Mouse (Mus musculus) forebrain, embryonic 10.5 days (tissue): ENCODE results near the gene Nme3. TPM values are rescaled to one million over a fixed set of nuclear protein-coding genes. Genes with fewer than 3 reads are reported as not detected.

Experiments
- DNase-seq: peaks from one replicate; pipeline ENCODE4 v3.0.0-alpha.2; 2017; ENCODE audit warnings: low spot score; ENCODE audit errors: extremely low spot score
- H3K27ac ChIP-seq: fragments of 300-500 bp; sonication (generic); 2 replicates; pipeline ENCODE4 v1.5.1; 2016; ENCODE audit warnings: mild to moderate bottlenecking
- H3K27me3 ChIP-seq: fragments of 300-500 bp; sonication (generic); 2 replicates; pipeline ENCODE4 v1.6.1; 2016; ENCODE audit warnings: mild to moderate bottlenecking; ENCODE audit not compliant: poor library complexity, severe bottlenecking
- H3K36me3 ChIP-seq: fragments of 300-500 bp; sonication (generic); replicated peaks from 2 replicates; pipeline ENCODE4 v1.6.1; 2016; ENCODE audit warnings: mild to moderate bottlenecking, moderate library complexity
- H3K4me1 ChIP-seq: fragments of 300-500 bp; sonication (generic); 2 replicates; pipeline ENCODE4 v1.6.1; 2016
- H3K4me3 ChIP-seq: fragments of 300-500 bp; sonication (generic); 2 replicates; pipeline ENCODE4 v1.5.1; 2016; ENCODE audit warnings: mild to moderate bottlenecking, moderate library complexity
- H3K9me3 ChIP-seq: fragments of 300-500 bp; sonication (generic); 2 replicates; pipeline ENCODE4 v1.6.1; 2016; ENCODE audit warnings: mild to moderate bottlenecking, moderate library complexity
- WGBS: fragments of 180-500 bp; shearing (Covaris S2); methylation state at CpG from one replicate; pipeline ENCODE4 v1.1.7; 2016; 5-methylcytosine and 5-hydroxymethylcytosine counted together
- polyA plus RNA-seq: library from polyadenylated mRNA; unstranded; fragments of >200 nt; fragmentation: Nextera tagmentation; extraction: Ambion mirVana; gene quantifications from 2 replicates; pipeline ENCODE4 v1.2.1, GENCODE M21; 2016

Nme3 gene
- 50.1 and 51.8 TPM in 2 replicates for polyA plus RNA-seq

GRCm38 (mm10) chr17:24896241-24896992, at the start of gene Nme3:
TSS of gene Nme3 (plus strand) at chr17:24896500.
- Histone ChIP-seq H3K27ac (peak within 1 kb of the TSS; percentile 91), H3K36me3 (peaks cover 74% of the 10 kb centered on the region), H3K9me3 (no peaks in the 10 kb centered on the region), H3K27me3 (no peaks in the 10 kb centered on the region), H3K4me3 (peak within 1 kb of the TSS; percentile 83), H3K4me1 (peaks cover 49% of the 10 kb centered on the region)
- DNase-seq = peak; percentile 77
- WGBS = 1% methylated on average over 50 of the region's 50 CpGs

- no peaks in the 10 kb centered on the region for H3K9me3 ChIP-seq
- H3K36me3 ChIP-seq = no peaks in the 10 kb centered on the region
- H3K27ac ChIP-seq = no peak overlapping the region
- peaks cover 26% of the 10 kb centered on the region for H3K27me3 ChIP-seq
- H3K4me1 ChIP-seq = peaks cover 28% of the 10 kb centered on the region
- 94% methylated on average over 1 of the region's 1 CpGs for WGBS
- DNase-seq = no peak
- no peak overlapping the region for H3K4me3 ChIP-seq
These were observed 48.9 kb upstream of the Nme3 start for GRCm38 (mm10) chr17:24847386-24847785.

- DNase-seq = no peak
- H3K27me3 ChIP-seq = peaks cover 26% of the 10 kb centered on the region
- H3K4me1 ChIP-seq = peaks cover 28% of the 10 kb centered on the region
- H3K36me3 ChIP-seq = peaks cover 5% of the 10 kb centered on the region; the same call in 1 of the 2 replicates
- no peaks in the 10 kb centered on the region for H3K9me3 ChIP-seq
- no peak overlapping the region for H3K27ac ChIP-seq
- H3K4me3 ChIP-seq = peak overlapping the region; percentile 81
These were observed 47.7 kb upstream of the Nme3 start for GRCm38 (mm10) chr17:24848600-24849031.

GRCm38 (mm10) chr17:24849733-24850064, 46.6 kb upstream of the Nme3 start:
- Histone ChIP-seq H3K27ac (peak overlapping the region; percentile 94), H3K9me3 (no peaks in the 10 kb centered on the region), H3K36me3 (peaks cover 7% of the 10 kb centered on the region; the same call in 1 of the 2 replicates), H3K4me1 (peaks cover 28% of the 10 kb centered on the region), H3K4me3 (peak overlapping the region; percentile 81), H3K27me3 (peaks cover 19% of the 10 kb centered on the region)
- WGBS = under 1% methylated on average over 21 of the region's 21 CpGs
- no peak for DNase-seq

GRCm38 (mm10) chr17:24850065-24850772, 46.1 kb upstream of the Nme3 start, which contains the start of gene Fahd1:
TSS of gene Fahd1 (minus strand) at chr17:24850364.
- Histone ChIP-seq H3K27ac (peak within 1 kb of the TSS; percentile 94), H3K4me3 (peak within 1 kb of the TSS; percentile 81), H3K27me3 (peaks cover 15% of the 10 kb centered on the region), H3K4me1 (peaks cover 28% of the 10 kb centered on the region), H3K36me3 (peaks cover 7% of the 10 kb centered on the region; the same call in 1 of the 2 replicates), H3K9me3 (no peaks in the 10 kb centered on the region)
- DNase-seq = peak; percentile 99
- under 1% methylated on average over 58 of the region's 58 CpGs for WGBS

- Histone ChIP-seq H3K27ac (peak overlapping the region; percentile 94), H3K27me3 (peaks cover 15% of the 10 kb centered on the region)
- no peak for DNase-seq
These were observed 45.5 kb upstream of the Nme3 start for GRCm38 (mm10) chr17:24850773-24851127.

GRCm38 (mm10) chr17:24851381-24852125, 44.7 kb upstream of the Nme3 start:
- DNase-seq = no peak
- no peaks in the 10 kb centered on the region for H3K9me3 ChIP-seq
- H3K4me3 ChIP-seq = peak overlapping the region; percentile 81
- no peak overlapping the region for H3K27ac ChIP-seq
- H3K27me3 ChIP-seq = peaks cover 15% of the 10 kb centered on the region
- peaks cover 28% of the 10 kb centered on the region for H3K4me1 ChIP-seq
- peaks cover 9% of the 10 kb centered on the region; the same call in 1 of the 2 replicates for H3K36me3 ChIP-seq
- 83% methylated on average over 10 of the region's 10 CpGs for WGBS

More at GRCm38 (mm10) chr17:24850773-24851127, 45.5 kb upstream of the Nme3 start:
- peaks cover 7% of the 10 kb centered on the region; the same call in 1 of the 2 replicates for H3K36me3 ChIP-seq
- H3K4me3 ChIP-seq = peak overlapping the region; percentile 81
- 2% methylated on average over 20 of the region's 20 CpGs for WGBS
- H3K9me3 ChIP-seq = no peaks in the 10 kb centered on the region
- H3K4me1 ChIP-seq = peaks cover 28% of the 10 kb centered on the region

- no peaks in the 10 kb centered on the region for H3K9me3 ChIP-seq
- no peak overlapping the region for H3K27ac ChIP-seq
- H3K4me3 ChIP-seq = no peak overlapping the region
- 84% methylated on average over 3 of the region's 3 CpGs for WGBS
- peaks cover 17% of the 10 kb centered on the region for H3K36me3 ChIP-seq
- H3K4me1 ChIP-seq = peaks cover 8% of the 10 kb centered on the region
- DNase-seq = no peak
- H3K27me3 ChIP-seq = peaks cover 10% of the 10 kb centered on the region
These were observed 40.3 kb upstream of the Nme3 start for GRCm38 (mm10) chr17:24855838-24856464.

- H3K4me3 ChIP-seq = no peak overlapping the region
- no peaks in the 10 kb centered on the region for H3K9me3 ChIP-seq
- peaks cover 4% of the 10 kb centered on the region for H3K27me3 ChIP-seq
- H3K4me1 ChIP-seq = peaks cover 2% of the 10 kb centered on the region; the same call in 1 of the 2 replicates
- 88% methylated on average over 13 of the region's 13 CpGs for WGBS
- DNase-seq = no peak
- peaks cover 24% of the 10 kb centered on the region for H3K36me3 ChIP-seq
- H3K27ac ChIP-seq = no peak overlapping the region
These were observed 39.7 kb upstream of the Nme3 start for GRCm38 (mm10) chr17:24856589-24856988.

- H3K27me3 ChIP-seq = no peaks in the 10 kb centered on the region
- WGBS = 87% methylated on average over 8 of the region's 8 CpGs
- H3K4me3 ChIP-seq = no peak overlapping the region
- H3K27ac ChIP-seq = no peak overlapping the region
- peaks cover 34% of the 10 kb centered on the region for H3K36me3 ChIP-seq
- DNase-seq = no peak
- H3K9me3 ChIP-seq = no peaks in the 10 kb centered on the region
- H3K4me1 ChIP-seq = no peaks in the 10 kb centered on the region
These were observed 38.3 kb upstream of the Nme3 start for GRCm38 (mm10) chr17:24857831-24858470.

- Histone ChIP-seq H3K9me3 (no peaks in the 10 kb centered on the region), H3K4me1 (no peaks in the 10 kb centered on the region), H3K27ac (no peak overlapping the region), H3K4me3 (no peak overlapping the region), H3K27me3 (no peaks in the 10 kb centered on the region), H3K36me3 (peaks cover 30% of the 10 kb centered on the region)
- 94% methylated on average over 6 of the region's 6 CpGs for WGBS
- DNase-seq = no peak
These were observed 37.3 kb upstream of the Nme3 start for GRCm38 (mm10) chr17:24858967-24859366.

GRCm38 (mm10) chr17:24860076-24860475, 36.2 kb upstream of the Nme3 start:
- Histone ChIP-seq H3K4me1 (no peaks in the 10 kb centered on the region), H3K27ac (no peak overlapping the region), H3K9me3 (no peaks in the 10 kb centered on the region), H3K27me3 (no peaks in the 10 kb centered on the region), H3K4me3 (no peak overlapping the region), H3K36me3 (peaks cover 31% of the 10 kb centered on the region)
- WGBS = 94% methylated on average over 8 of the region's 8 CpGs
- DNase-seq = no peak
